Mouse (Mus musculus): Measurements from ENCODE around the gene Cnnm4.

DNA sequence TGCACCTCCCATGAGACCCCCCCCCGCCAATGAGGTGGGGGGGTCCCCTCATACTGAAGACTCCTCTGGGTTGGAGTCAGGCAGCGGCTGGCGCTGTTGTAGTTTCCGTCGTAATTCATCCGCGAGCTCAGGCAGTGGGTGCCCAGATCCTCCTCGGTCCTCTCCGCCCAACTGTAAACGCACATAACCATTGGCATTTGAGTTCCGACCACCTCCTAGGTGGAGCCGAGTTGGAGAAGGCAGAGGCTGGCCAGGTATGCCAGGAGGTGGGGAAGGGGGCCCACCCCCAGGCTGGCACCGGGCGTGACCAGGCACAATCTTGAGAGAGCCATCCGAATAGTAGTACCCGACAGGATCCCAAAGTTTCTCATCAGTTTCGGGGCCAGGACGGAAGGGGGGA lies 78.1 kb downstream of the Cnnm4 start:
- TF ChIP-seq POLR2A (IDR thresholded peaks at IDR 0.05; ENCODE audit: low read depth, low read length): no peak
- no peak for TF ChIP-seq CTCF (conservative IDR thresholded peaks at IDR 0.05 in 1 of 2, IDR thresholded peaks at IDR 0.05 in 1 of 2; ENCODE audit: low read depth in 2 of 2, low read length in 2 of 2)
- no peak for TF ChIP-seq EP300 (IDR thresholded peaks at IDR 0.05; ENCODE audit: low read length)
- no peak for TF ChIP-seq E2F4 (IDR thresholded peaks at IDR 0.05; ENCODE audit: insufficient replicate concordance, low read depth, low read length)
- TF ChIP-seq MEF2A (IDR thresholded peaks at IDR 0.05; ENCODE audit: borderline replicate concordance, low read depth, low read length): no peak
- TF ChIP-seq SMC3 (IDR thresholded peaks at IDR 0.05; ENCODE audit: low read depth, low read length): no peak
- TF ChIP-seq ELF1 (IDR thresholded peaks at IDR 0.05; ENCODE audit: low read depth, low read length): no peak
- TF ChIP-seq HCFC1 (IDR thresholded peaks at IDR 0.05; ENCODE audit: low read depth, low read length): no peak
- TF ChIP-seq MAX (IDR thresholded peaks at IDR 0.05; ENCODE audit: low read length): no peak
- no peak for TF ChIP-seq SIN3A (IDR thresholded peaks at IDR 0.05; ENCODE audit: low read length)
- no peak for TF ChIP-seq TBP (conservative IDR thresholded peaks at IDR 0.05; ENCODE audit: low read depth, low read length)
- TF ChIP-seq MXI1 (IDR thresholded peaks at IDR 0.05; ENCODE audit: low read depth, low read length): no peak
